Mouse (Mus musculus) bone marrow macrophage, adult 2 months (primary cell): ENCODE data around the gene Golph3l. TPM values are rescaled to one million over a fixed set of nuclear protein-coding genes. Genes with fewer than 3 reads are reported as not detected.
A peak's percentile ranks its signal among the peaks of the same experiment; 100 is the strongest.
"Not testable (repeated sequence)": the region's sequence is repeated elsewhere in the genome, so short reads cannot be mapped to it uniquely, and the experiment has no call there.

Experiments
- H3K27ac ChIP-seq: 2 replicates; pipeline ENCODE4 v1.5.1; 2012; ENCODE audit warnings: low read depth, low read length; ENCODE audit not compliant: insufficient read depth
- H3K4me1 ChIP-seq: 2 replicates; pipeline ENCODE4 v1.6.1; 2012; ENCODE audit warnings: low read length; ENCODE audit not compliant: control insufficient read depth, insufficient read depth
- H3K4me3 ChIP-seq: 2 replicates; pipeline ENCODE4 v1.5.1; 2012; ENCODE audit warnings: mild to moderate bottlenecking, low read length, moderate library complexity; ENCODE audit not compliant: insufficient read depth
- CTCF ChIP-seq: IDR thresholded peaks from 2 replicates; pipeline ENCODE4 v1.5.1; 2012; ENCODE audit warnings: low read depth, mild to moderate bottlenecking, low read length, moderate library complexity
- POLR2A ChIP-seq: IDR thresholded peaks from 2 replicates; pipeline ENCODE4 v1.6.1; 2012; ENCODE audit warnings: mild to moderate bottlenecking, low read depth, low read length, borderline replicate concordance
- polyA plus RNA-seq: library from polyadenylated mRNA; stranded (reverse); fragments of >200 nt; gene quantifications from 2 replicates; pipeline ENCODE4 v1.2.4, GENCODE M21; 2012; ENCODE audit not compliant: missing spikeins, insufficient read depth, insufficient read length

Golph3l gene
- polyA plus RNA-seq, 1 experiment = 75.3 TPM

GRCm38 (mm10) chr3:95569585-95569984 lies 19.1 kb upstream of the Golph3l start:
- Histone ChIP-seq H3K4me3 (no peak overlapping the region), H3K27ac (no peak overlapping the region), H3K4me1 (no peaks in the 10 kb centered on the region)
- TF ChIP-seq CTCF = no peak
- no peak for TF ChIP-seq POLR2A

GRCm38 (mm10) chr3:95587754-95588603 lies 755 bp upstream of the Golph3l start:
- Histone ChIP-seq H3K4me1 (0 out of 2 replicates have a peak, but pooled peaks cover 2% of the 10 kb centered on the region), H3K27ac (peak overlapping the region; percentile 32), H3K4me3 (peak overlapping the region; percentile 32)
- no peak for TF ChIP-seq POLR2A
- no peak for TF ChIP-seq CTCF

- no peak for TF ChIP-seq CTCF
- TF ChIP-seq POLR2A = no peak
- H3K4me1 ChIP-seq = no peaks in the 10 kb centered on the region; the same call in 1 of the 2 replicates
- no peak overlapping the region for H3K27ac ChIP-seq
- no peak overlapping the region for H3K4me3 ChIP-seq
Measured at GRCm38 (mm10) chr3:95598734-95599133, 10.0 kb downstream of the Golph3l start.

- Histone ChIP-seq H3K4me3 (no peak overlapping the region), H3K27ac (no peak overlapping the region), H3K4me1 (no peaks in the 10 kb centered on the region; the same call in 1 of the 2 replicates)
- TF ChIP-seq POLR2A (no peak), CTCF (no peak)
Measured at GRCm38 (mm10) chr3:95601287-95601686, 12.6 kb downstream of the Golph3l start.

- peaks cover 15% of the 10 kb centered on the region for H3K4me1 ChIP-seq
- no peak overlapping the region for H3K27ac ChIP-seq
- TF ChIP-seq POLR2A (no peak), CTCF (no peak)
- no peak overlapping the region for H3K4me3 ChIP-seq
Measured at GRCm38 (mm10) chr3:95606096-95606495, 17.4 kb downstream of the Golph3l start.

GRCm38 (mm10) chr3:95609195-95609594 lies 20.5 kb downstream of the Golph3l start:
- H3K27ac ChIP-seq = peak overlapping the region; percentile 6; the same call in 1 of the 2 replicates
- peaks cover 21% of the 10 kb centered on the region for H3K4me1 ChIP-seq
- no peak overlapping the region for H3K4me3 ChIP-seq
- TF ChIP-seq CTCF = no peak
- TF ChIP-seq POLR2A = no peak

GRCm38 (mm10) chr3:95613996-95614395 lies 25.3 kb downstream of the Golph3l start:
- H3K4me1 ChIP-seq = peaks cover 11% of the 10 kb centered on the region
- no peak overlapping the region for H3K27ac ChIP-seq
- no peak overlapping the region for H3K4me3 ChIP-seq
- TF ChIP-seq POLR2A (no peak), CTCF (no peak)

GRCm38 (mm10) chr3:95618511-95618910 lies 29.8 kb downstream of the Golph3l start:
- Histone ChIP-seq H3K4me3 (no peak overlapping the region), H3K27ac (no peak overlapping the region), H3K4me1 (peaks cover 2% of the 10 kb centered on the region; the same call in 1 of the 2 replicates)
- TF ChIP-seq POLR2A (no peak), CTCF (no peak)

- no peak overlapping the region for H3K4me3 ChIP-seq
- H3K27ac ChIP-seq = no peak overlapping the region
- H3K4me1 ChIP-seq = peaks cover 6% of the 10 kb centered on the region
- TF ChIP-seq POLR2A = no peak
- no peak for TF ChIP-seq CTCF
Measured at GRCm38 (mm10) chr3:95621241-95621640, 32.5 kb downstream of the Golph3l start.

GRCm38 (mm10) chr3:95622421-95622820 lies 33.7 kb downstream of the Golph3l start:
- not testable (repeated sequence) for H3K27ac ChIP-seq, H3K4me3 ChIP-seq, H3K4me1 ChIP-seq

- TF ChIP-seq CTCF (no peak), POLR2A (no peak)
- peaks cover 17% of the 10 kb centered on the region for H3K4me1 ChIP-seq
- H3K27ac ChIP-seq = no peak overlapping the region
- no peak overlapping the region for H3K4me3 ChIP-seq
Measured at GRCm38 (mm10) chr3:95623551-95623950, 34.8 kb downstream of the Golph3l start.

GRCm38 (mm10) chr3:95623991-95624515 lies 35.3 kb downstream of the Golph3l start:
- peak overlapping the region; percentile 75 for H3K27ac ChIP-seq
- peaks cover 22% of the 10 kb centered on the region for H3K4me1 ChIP-seq
- peak overlapping the region; percentile 52; the same call in 1 of the 2 replicates for H3K4me3 ChIP-seq
